Mouse (Mus musculus) lung, embryonic 15.5 days (tissue): Measurements from ENCODE around the gene Pdss2. TPM values are rescaled to one million over a fixed set of nuclear protein-coding genes. Genes with fewer than 3 reads are reported as not detected.
A peak's percentile ranks its signal among the peaks of the same experiment; 100 is the strongest.
"Not testable (repeated sequence)": the region's sequence is repeated elsewhere in the genome, so short reads cannot be mapped to it uniquely, and the experiment has no call there.

ENCODE experiments used
- ATAC-seq: fragments of 200-750 bp; cut with Nextera tagmentation; 2 replicates; pipeline ENCODE4 v1.8.0; 2017; ENCODE audit warnings: moderate number of reproducible peaks, borderline replicate concordance; ENCODE audit not compliant: low FRiP score, low TSS enrichment; ENCODE audit errors: extremely low read depth
- H3K27ac ChIP-seq: fragments of 300-500 bp; sonication (generic); 2 replicates; pipeline ENCODE4 v1.5.1; 2015; ENCODE audit warnings: moderate library complexity, mild to moderate bottlenecking, inconsistent platforms
- H3K27me3 ChIP-seq: fragments of 300-500 bp; sonication (generic); 2 replicates; pipeline ENCODE4 v1.6.1; 2015; ENCODE audit warnings: inconsistent platforms
- H3K36me3 ChIP-seq: fragments of 300-500 bp; sonication (generic); 2 replicates; pipeline ENCODE4 v1.6.1; 2015; ENCODE audit warnings: inconsistent platforms
- H3K4me1 ChIP-seq: fragments of 300-500 bp; sonication (generic); 2 replicates; pipeline ENCODE4 v1.6.1; 2015; ENCODE audit warnings: inconsistent platforms
- H3K4me2 ChIP-seq: fragments of 300-500 bp; sonication (generic); 2 replicates; pipeline ENCODE4 v1.6.1; 2015; ENCODE audit warnings: inconsistent platforms, mild to moderate bottlenecking, moderate library complexity
- H3K4me3 ChIP-seq: fragments of 300-500 bp; sonication (generic); 2 replicates; pipeline ENCODE4 v1.5.1; 2015; ENCODE audit warnings: mild to moderate bottlenecking, inconsistent platforms
- H3K9ac ChIP-seq: fragments of 300-500 bp; sonication (generic); 2 replicates; pipeline ENCODE4 v1.6.1; 2015; ENCODE audit warnings: inconsistent platforms
- H3K9me3 ChIP-seq: fragments of 300-500 bp; sonication (generic); 2 replicates; pipeline ENCODE4 v1.6.1; 2016; ENCODE audit warnings: inconsistent platforms
- WGBS: fragments of 180-500 bp; shearing (Covaris S2); methylation state at CpG from one replicate; pipeline ENCODE4 v1.1.7; 2015; 5-methylcytosine and 5-hydroxymethylcytosine counted together
- polyA plus RNA-seq: library from polyadenylated mRNA; unstranded; fragments of >200 nt; fragmentation: Nextera tagmentation; extraction: Ambion mirVana; gene quantifications from 2 replicates; pipeline ENCODE4 v1.2.1, GENCODE M21; 2015

The Pdss2 gene
- polyA plus RNA-seq, 1 experiment from 2014 or later, result 11.9 TPM

GRCm38 (mm10) chr10:43384623-43385022 lies 163.3 kb downstream of the Pdss2 start:
- Histone ChIP-seq H3K27ac (no peak overlapping the region), H3K4me1 (no peaks in the 10 kb centered on the region), H3K9ac (no peak overlapping the region), H3K4me3 (no peak overlapping the region), H3K9me3 (no peaks in the 10 kb centered on the region), H3K36me3 (no peaks in the 10 kb centered on the region), H3K27me3 (no peaks in the 10 kb centered on the region), H3K4me2 (no peak overlapping the region)
- no peak for ATAC-seq
- 40% methylated on average over 5 of the region's 5 CpGs for WGBS

DNA sequence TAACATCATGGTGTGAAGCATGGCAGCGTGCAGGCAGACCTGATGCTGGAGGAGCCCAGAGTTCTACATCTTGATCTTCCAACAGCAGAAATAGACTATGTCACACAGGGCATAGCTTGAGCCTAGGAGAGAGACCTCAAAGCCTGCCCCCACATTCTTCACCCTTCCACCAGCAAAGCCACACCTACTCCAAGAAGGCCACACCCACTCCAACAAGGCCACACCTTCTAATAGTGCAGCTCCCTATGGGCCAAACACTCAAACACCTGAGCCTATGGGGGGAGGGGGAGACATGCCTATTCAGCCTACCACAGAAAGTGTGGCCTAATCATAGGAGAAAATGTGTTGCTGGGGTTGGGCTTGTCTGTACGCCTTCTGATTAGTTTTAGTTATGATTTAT lies 171.6 kb downstream of the Pdss2 start:
- no peak overlapping the region for H3K27ac ChIP-seq
- H3K36me3 ChIP-seq, result no peaks in the 10 kb centered on the region
- no peak overlapping the region for H3K4me3 ChIP-seq
- no peak overlapping the region for H3K4me2 ChIP-seq
- H3K9ac ChIP-seq, result no peak overlapping the region
- 85% methylated on average over 2 of the region's 2 CpGs for WGBS
- no peaks in the 10 kb centered on the region for H3K27me3 ChIP-seq
- H3K9me3 ChIP-seq, result no peaks in the 10 kb centered on the region
- ATAC-seq, result no peak
- H3K4me1 ChIP-seq, result no peaks in the 10 kb centered on the region

DNA sequence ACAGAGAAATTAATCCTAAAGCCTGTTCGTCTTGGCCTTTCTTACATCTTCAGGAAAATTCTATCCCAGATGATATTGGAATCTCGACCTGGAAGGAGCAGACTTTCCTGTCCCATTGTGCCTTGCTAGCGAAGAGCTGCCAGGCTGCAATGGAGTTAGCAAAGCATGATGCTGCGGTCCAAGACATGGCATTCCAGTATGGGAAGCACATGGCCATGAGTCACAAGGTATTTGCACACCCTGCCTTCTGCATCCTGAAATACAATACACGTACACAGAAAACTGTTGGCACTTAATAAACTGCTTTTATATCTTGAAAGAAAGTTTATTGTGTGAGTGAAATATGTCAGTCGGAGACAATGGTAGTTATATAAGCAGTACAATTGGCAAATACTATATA lies 172.5 kb downstream of the Pdss2 start:
- Histone ChIP-seq H3K27ac (no peak overlapping the region), H3K4me2 (no peak overlapping the region), H3K9me3 (no peaks in the 10 kb centered on the region), H3K9ac (no peak overlapping the region), H3K4me1 (no peaks in the 10 kb centered on the region), H3K36me3 (no peaks in the 10 kb centered on the region), H3K27me3 (no peaks in the 10 kb centered on the region), H3K4me3 (no peak overlapping the region)
- no peak for ATAC-seq
- 77% methylated on average over 6 of the region's 6 CpGs for WGBS

DNA sequence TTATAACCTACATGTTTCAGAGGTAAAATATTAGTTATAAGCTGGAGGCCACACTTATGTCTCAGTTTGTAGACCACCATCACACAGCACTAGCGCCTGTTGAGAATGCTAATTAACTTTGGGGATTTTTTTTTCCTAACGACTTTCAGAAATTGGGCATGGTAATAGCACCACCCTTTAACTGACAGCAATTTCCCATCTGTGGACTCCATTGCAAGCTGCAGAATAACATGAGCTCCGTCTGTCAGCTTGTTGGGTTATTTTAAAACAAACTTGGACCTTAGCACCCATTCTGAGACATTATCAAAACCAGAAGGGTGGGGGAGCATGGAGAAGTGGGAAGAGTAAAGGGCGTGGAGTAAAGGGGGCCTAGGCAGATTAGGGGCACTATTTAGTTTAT lies 174.5 kb downstream of the Pdss2 start:
- 87% methylated on average over 4 of the region's 4 CpGs for WGBS
- no peaks in the 10 kb centered on the region for H3K4me1 ChIP-seq
- ATAC-seq, result no peak

GRCm38 (mm10) chr10:43399596-43400316 lies 178.5 kb downstream of the Pdss2 start:
- Histone ChIP-seq H3K36me3 (no peaks in the 10 kb centered on the region), H3K27ac (no peak overlapping the region), H3K27me3 (no peaks in the 10 kb centered on the region), H3K4me1 (no peaks in the 10 kb centered on the region), H3K4me3 (no peak overlapping the region), H3K9me3 (no peaks in the 10 kb centered on the region), H3K9ac (no peak overlapping the region), H3K4me2 (no peak overlapping the region)
- no peak for ATAC-seq
- 71% methylated on average over 7 of the region's 7 CpGs for WGBS

More for the DNA sequence above, 174.5 kb downstream of the Pdss2 start:
- no peak overlapping the region for H3K4me2 ChIP-seq
- H3K36me3 ChIP-seq, result no peaks in the 10 kb centered on the region
- H3K27ac ChIP-seq, result no peak overlapping the region
- H3K9me3 ChIP-seq, result no peaks in the 10 kb centered on the region
- H3K27me3 ChIP-seq, result no peaks in the 10 kb centered on the region
- no peak overlapping the region for H3K4me3 ChIP-seq
- no peak overlapping the region for H3K9ac ChIP-seq

DNA sequence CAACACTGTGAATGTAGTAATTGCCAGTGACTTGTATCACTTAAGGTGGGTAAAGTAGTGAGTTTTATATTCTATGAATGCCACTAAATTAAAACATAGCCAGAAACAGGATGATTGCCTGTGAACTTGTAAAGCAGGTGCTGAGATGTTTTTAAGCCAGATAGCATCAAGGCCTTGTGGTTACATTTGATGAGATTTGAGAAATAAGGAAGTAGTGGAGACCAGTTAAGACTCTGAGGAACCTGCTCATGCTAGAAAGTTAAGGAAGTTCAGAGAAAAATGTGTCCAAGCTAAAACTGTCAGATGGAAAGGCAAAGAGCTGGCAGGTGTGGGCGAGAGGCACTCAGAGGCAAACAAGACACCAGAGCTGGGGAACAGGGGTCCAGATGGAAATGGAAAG lies 184.8 kb downstream of the Pdss2 start:
- WGBS, result 82% methylated on average over 1 of the region's 1 CpGs
- H3K27me3 ChIP-seq, result no peaks in the 10 kb centered on the region
- no peaks in the 10 kb centered on the region; the same call in 1 of the 2 replicates for H3K4me1 ChIP-seq
- H3K9ac ChIP-seq, result no peak overlapping the region
- no peak overlapping the region for H3K27ac ChIP-seq
- H3K4me2 ChIP-seq, result no peak overlapping the region
- no peak for ATAC-seq
- H3K36me3 ChIP-seq, result no peaks in the 10 kb centered on the region
- H3K9me3 ChIP-seq, result no peaks in the 10 kb centered on the region
- H3K4me3 ChIP-seq, result no peak overlapping the region

- H3K27ac ChIP-seq, result 0 out of 2 replicates have a peak overlapping the region, but pooled peaks have one; percentile 16
- peak overlapping the region; percentile 9; the same call in 1 of the 2 replicates for H3K4me2 ChIP-seq
- WGBS, result 40% methylated on average over 12 of the region's 12 CpGs
- H3K4me3 ChIP-seq, result no peak overlapping the region
- peak; percentile 79; the same call in 1 of the 2 replicates for ATAC-seq
- H3K27me3 ChIP-seq, result no peaks in the 10 kb centered on the region
- H3K4me1 ChIP-seq, result no peaks in the 10 kb centered on the region; the same call in 1 of the 2 replicates
- no peaks in the 10 kb centered on the region for H3K36me3 ChIP-seq
- no peak overlapping the region for H3K9ac ChIP-seq
- no peaks in the 10 kb centered on the region for H3K9me3 ChIP-seq
Measured at GRCm38 (mm10) chr10:43406885-43407284, 185.6 kb downstream of the Pdss2 start.

GRCm38 (mm10) chr10:43409506-43410230 lies 188.4 kb downstream of the Pdss2 start:
- no peaks in the 10 kb centered on the region for H3K9me3 ChIP-seq

GRCm38 (mm10) chr10:43411164-43411563 lies 189.9 kb downstream of the Pdss2 start:
- not testable (repeated sequence) for H3K27ac ChIP-seq, H3K9me3 ChIP-seq, H3K4me2 ChIP-seq, H3K4me3 ChIP-seq, H3K36me3 ChIP-seq, H3K27me3 ChIP-seq, H3K9ac ChIP-seq, H3K4me1 ChIP-seq, ATAC-seq
- WGBS, result 100% methylated on average over 2 of the region's 3 CpGs

More at GRCm38 (mm10) chr10:43409506-43410230, 188.4 kb downstream of the Pdss2 start:
- Histone ChIP-seq H3K4me3 (no peak overlapping the region), H3K36me3 (no peaks in the 10 kb centered on the region), H3K4me2 (no peak overlapping the region), H3K9ac (no peak overlapping the region), H3K27me3 (no peaks in the 10 kb centered on the region), H3K27ac (no peak overlapping the region), H3K4me1 (no peaks in the 10 kb centered on the region; the same call in 1 of the 2 replicates)
- WGBS, result 76% methylated on average over 10 of the region's 10 CpGs
- ATAC-seq, result no peak

DNA sequence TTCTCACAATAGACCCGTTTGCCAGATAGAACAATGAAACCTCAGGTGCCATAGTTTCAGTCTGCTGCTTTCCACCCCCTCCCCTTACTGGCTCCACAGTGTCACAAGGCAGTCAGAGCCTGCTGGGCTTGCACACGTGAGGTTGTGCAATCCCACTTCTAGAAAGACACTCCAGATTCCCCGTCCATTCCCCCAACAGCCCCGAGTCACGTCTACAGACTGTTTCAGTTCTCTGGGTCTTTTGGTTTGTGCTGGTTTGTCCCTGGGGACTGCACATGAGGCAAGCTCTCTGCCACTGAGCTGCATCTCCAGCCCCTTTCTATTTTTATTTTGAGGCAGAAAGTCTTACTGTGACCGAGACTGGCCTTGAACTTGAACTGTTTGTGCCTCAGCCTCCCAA lies 196.1 kb downstream of the Pdss2 start:
- Histone ChIP-seq H3K9ac (no peak overlapping the region), H3K27ac (no peak overlapping the region), H3K4me3 (no peak overlapping the region), H3K27me3 (no peaks in the 10 kb centered on the region), H3K9me3 (no peaks in the 10 kb centered on the region), H3K4me1 (no peaks in the 10 kb centered on the region), H3K36me3 (no peaks in the 10 kb centered on the region), H3K4me2 (no peak overlapping the region)
- WGBS, result 72% methylated on average over 6 of the region's 6 CpGs
- ATAC-seq, result no peak

DNA sequence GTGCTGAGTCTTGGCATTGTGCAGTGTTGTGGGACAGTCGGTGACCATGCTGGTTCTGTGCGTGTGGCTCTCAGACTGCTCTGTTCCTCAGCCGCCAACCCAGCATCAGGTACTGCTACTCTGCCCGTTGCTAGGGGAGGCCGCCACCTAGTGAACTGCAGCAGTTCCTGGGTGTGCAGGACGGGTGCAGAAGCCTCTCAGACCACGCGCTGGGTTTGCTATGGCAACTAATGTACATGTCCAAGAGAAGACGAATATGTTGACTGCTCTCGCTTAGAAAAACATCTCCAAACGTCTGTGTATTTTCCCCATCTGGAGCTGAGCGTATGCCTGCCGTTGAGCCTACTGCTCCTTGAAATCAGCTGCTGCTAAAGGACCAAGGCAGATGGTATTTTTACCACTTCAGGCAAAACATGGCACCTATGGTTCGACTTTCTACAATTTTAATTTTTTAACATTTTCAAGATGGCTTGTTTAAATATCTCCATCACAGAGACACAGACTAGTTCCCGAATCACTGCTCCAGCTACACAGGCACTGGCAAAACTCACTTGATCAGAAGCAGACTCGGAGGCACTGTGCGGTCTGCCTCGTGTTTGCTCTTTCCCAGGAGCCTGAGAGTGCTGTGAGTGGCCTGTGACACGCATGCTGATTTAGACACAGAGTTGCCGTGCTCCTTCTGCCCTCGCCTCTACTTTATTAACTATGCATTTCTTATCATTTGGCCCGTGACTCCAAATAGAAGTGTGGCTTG lies 199.6 kb downstream of the Pdss2 start:
- no peak; the same call in 1 of the 2 replicates for ATAC-seq
- WGBS, result 48% methylated on average over 22 of the region's 22 CpGs

More for the DNA sequence above, 199.6 kb downstream of the Pdss2 start:
- no peak overlapping the region for H3K4me2 ChIP-seq
- no peak overlapping the region for H3K27ac ChIP-seq
- no peak overlapping the region for H3K4me3 ChIP-seq
- no peaks in the 10 kb centered on the region for H3K27me3 ChIP-seq
- H3K4me1 ChIP-seq, result no peaks in the 10 kb centered on the region
- H3K36me3 ChIP-seq, result no peaks in the 10 kb centered on the region
- no peak overlapping the region for H3K9ac ChIP-seq
- H3K9me3 ChIP-seq, result no peaks in the 10 kb centered on the region
